Mouse (Mus musculus) neural tube, embryonic 11.5 days (tissue): ENCODE data around the gene Nup160. TPM values are rescaled to one million over a fixed set of nuclear protein-coding genes. Genes with fewer than 3 reads are reported as not detected.

Experiments used
- ATAC-seq: fragments of 200-750 bp; cut with Nextera tagmentation; 2 replicates; pipeline ENCODE4 v1.8.0; 2017; ENCODE audit warnings: moderate number of reproducible peaks, mild to moderate bottlenecking, moderate TSS enrichment, moderate library complexity; ENCODE audit not compliant: insufficient read depth, low FRiP score, low TSS enrichment
- DNase-seq: peaks from one replicate; pipeline ENCODE4 v3.0.0-alpha.2; 2015; ENCODE audit warnings: low spot score
- H3K27ac ChIP-seq: fragments of 300-500 bp; sonication (generic); 2 replicates; pipeline ENCODE4 v1.5.1; 2014; ENCODE audit warnings: low read depth, mild to moderate bottlenecking, low read length
- H3K27me3 ChIP-seq: fragments of 300-500 bp; sonication (generic); 2 replicates; pipeline ENCODE4 v1.6.1; 2014; ENCODE audit warnings: mild to moderate bottlenecking, low read length, mixed read lengths; ENCODE audit not compliant: control insufficient read depth, insufficient read depth
- H3K36me3 ChIP-seq: fragments of 300-500 bp; sonication (generic); 2 replicates; pipeline ENCODE4 v1.6.1; 2014; ENCODE audit warnings: mild to moderate bottlenecking, low read length, moderate library complexity, mixed read lengths; ENCODE audit not compliant: control insufficient read depth, insufficient read depth
- H3K4me1 ChIP-seq: fragments of 300-500 bp; sonication (generic); 2 replicates; pipeline ENCODE4 v1.6.1; 2014; ENCODE audit warnings: low read length, mixed read lengths; ENCODE audit not compliant: control insufficient read depth, insufficient read depth
- H3K4me2 ChIP-seq: fragments of 300-500 bp; sonication (generic); 2 replicates; pipeline ENCODE4 v1.6.1; 2014; ENCODE audit warnings: low read depth, mild to moderate bottlenecking, moderate library complexity
- H3K4me3 ChIP-seq: fragments of 300-500 bp; sonication (generic); 2 replicates; pipeline ENCODE4 v1.5.1; 2014; ENCODE audit warnings: low read depth, low read length
- H3K9ac ChIP-seq: fragments of 300-500 bp; sonication (generic); 2 replicates; pipeline ENCODE4 v1.6.1; 2014; ENCODE audit warnings: mild to moderate bottlenecking, low read length
- H3K9me3 ChIP-seq: fragments of 300-500 bp; sonication (generic); 2 replicates; pipeline ENCODE4 v1.6.1; 2016; ENCODE audit warnings: low read length; ENCODE audit not compliant: control insufficient read depth
- WGBS: fragments of 180-500 bp; shearing (Covaris S2); extraction: QIAGEN DNeasy Blood & Tissue Kit; methylation state at CpG from one replicate; pipeline ENCODE4 v1.1.7; 2014; 5-methylcytosine and 5-hydroxymethylcytosine counted together
- polyA plus RNA-seq: library from polyadenylated mRNA; unstranded; fragments of >200 nt; fragmentation: Nextera tagmentation; extraction: Ambion mirVana; gene quantifications from 2 replicates; pipeline ENCODE4 v1.2.1, GENCODE M21; 2014

Gene Nup160
- 61.0 and 64.0 TPM in 2 replicates for polyA plus RNA-seq

DNA sequence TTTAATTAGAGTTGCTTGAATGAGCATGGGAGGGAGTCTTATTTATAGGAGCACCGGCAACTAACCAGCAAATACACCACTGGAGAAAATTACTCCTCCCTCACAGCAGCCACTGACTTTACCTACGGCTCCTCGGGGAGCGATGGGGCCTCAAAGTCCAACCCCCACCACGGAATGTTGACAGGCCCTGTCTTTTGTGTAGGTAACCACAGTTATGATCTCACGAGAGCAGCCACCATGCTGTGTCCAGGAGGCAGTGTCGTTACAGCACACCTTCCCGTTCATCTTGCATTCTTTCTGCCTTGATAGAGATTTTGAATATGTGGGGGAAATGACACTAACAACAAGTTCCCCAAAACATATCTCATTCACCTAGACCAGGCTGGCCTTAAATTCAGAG is at the start of gene Nup160:
Gene Nup160 (plus strand): TSS at position 209 of the 400 bp plus-strand sequence.
- ATAC-seq (no peak), DNase-seq (no peak)
- H3K4me1 ChIP-seq, result peaks cover 5% of the 10 kb centered on the region; the same call in 1 of the 2 replicates
- 0 out of 2 replicates have a peak, but pooled peaks cover 2% of the 10 kb centered on the region for H3K36me3 ChIP-seq
- no peak within 1 kb of the TSS for H3K27ac ChIP-seq
- WGBS, result 81% methylated on average over 8 of the region's 8 CpGs
- H3K27me3 ChIP-seq, result no peaks in the 10 kb centered on the region
- no peak within 1 kb of the TSS for H3K4me2 ChIP-seq
- no peak within 1 kb of the TSS for H3K9ac ChIP-seq
- H3K4me3 ChIP-seq, result no peak within 1 kb of the TSS
- H3K9me3 ChIP-seq, result no peaks in the 10 kb centered on the region

DNA sequence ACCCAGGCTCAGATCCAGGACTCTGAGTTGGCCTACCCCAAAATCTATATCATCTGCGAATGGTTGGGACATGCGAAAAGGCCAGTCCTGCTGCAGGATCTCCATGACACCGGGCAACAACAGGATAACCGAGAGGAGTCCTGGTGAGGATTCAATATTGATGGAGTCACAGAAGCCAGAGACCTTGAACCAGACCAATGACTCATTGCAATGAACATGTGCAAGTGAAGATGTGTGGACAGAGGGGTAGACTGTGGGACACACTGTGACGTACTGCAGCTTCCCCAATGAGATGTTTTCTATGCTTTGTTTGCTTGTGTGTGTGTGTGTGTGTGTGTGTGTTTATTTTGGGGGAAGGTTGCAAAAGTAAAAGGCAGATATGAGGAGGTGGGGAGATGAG is 48.8 kb upstream of the Nup160 start:
- Histone ChIP-seq H3K4me3 (no peak overlapping the region), H3K4me1 (no peaks in the 10 kb centered on the region), H3K36me3 (no peaks in the 10 kb centered on the region), H3K27ac (no peak overlapping the region), H3K27me3 (no peaks in the 10 kb centered on the region), H3K9me3 (no peaks in the 10 kb centered on the region), H3K4me2 (no peak overlapping the region), H3K9ac (no peak overlapping the region)
- 90% methylated on average over 5 of the region's 5 CpGs for WGBS
- no peak for ATAC-seq
- DNase-seq, result no peak

GRCm38 (mm10) chr2:90629552-90629951 is 47.5 kb upstream of the Nup160 start:
- no peak for ATAC-seq
- Histone ChIP-seq H3K4me2 (no peak overlapping the region), H3K36me3 (no peaks in the 10 kb centered on the region), H3K9ac (no peak overlapping the region), H3K9me3 (no peaks in the 10 kb centered on the region), H3K27me3 (no peaks in the 10 kb centered on the region), H3K4me3 (no peak overlapping the region), H3K4me1 (no peaks in the 10 kb centered on the region), H3K27ac (no peak overlapping the region)
- WGBS, result 35% methylated on average over 2 of the region's 2 CpGs
- DNase-seq, result no peak

- Histone ChIP-seq H3K4me1 (no peaks in the 10 kb centered on the region), H3K4me3 (no peak overlapping the region), H3K27me3 (no peaks in the 10 kb centered on the region), H3K27ac (no peak overlapping the region), H3K9me3 (no peaks in the 10 kb centered on the region), H3K4me2 (no peak overlapping the region), H3K36me3 (no peaks in the 10 kb centered on the region), H3K9ac (no peak overlapping the region)
- DNase-seq, result no peak
- ATAC-seq, result no peak
- WGBS, result 81% methylated on average over 16 of the region's 16 CpGs
Observed at GRCm38 (mm10) chr2:90631938-90632733, 44.9 kb upstream of the Nup160 start.

DNA sequence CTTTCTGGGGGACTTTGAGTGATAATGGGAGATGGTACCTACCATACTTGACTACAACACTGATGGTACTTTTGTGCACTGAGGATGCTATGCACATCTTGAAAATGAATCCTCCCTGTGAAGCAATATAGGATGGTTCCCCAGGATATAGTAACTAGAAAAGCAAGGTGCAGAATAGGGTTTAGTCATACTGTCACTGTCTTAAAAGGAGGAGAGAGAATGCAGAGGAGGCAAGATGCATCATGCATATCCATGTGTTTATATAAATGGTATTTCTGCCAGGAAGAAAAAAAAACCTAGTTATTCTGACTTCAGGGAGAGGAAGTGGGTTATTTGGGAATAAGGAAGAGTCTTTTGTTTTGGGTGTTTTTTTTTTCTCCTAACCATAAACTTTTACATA is 42.3 kb upstream of the Nup160 start:
- no peak for DNase-seq
- H3K36me3 ChIP-seq, result no peaks in the 10 kb centered on the region
- no peaks in the 10 kb centered on the region for H3K9me3 ChIP-seq
- H3K9ac ChIP-seq, result no peak overlapping the region
- no peak overlapping the region for H3K4me3 ChIP-seq
- no peak overlapping the region for H3K4me2 ChIP-seq
- no peak overlapping the region for H3K27ac ChIP-seq
- H3K27me3 ChIP-seq, result no peaks in the 10 kb centered on the region
- no peaks in the 10 kb centered on the region for H3K4me1 ChIP-seq
- ATAC-seq, result no peak

DNA sequence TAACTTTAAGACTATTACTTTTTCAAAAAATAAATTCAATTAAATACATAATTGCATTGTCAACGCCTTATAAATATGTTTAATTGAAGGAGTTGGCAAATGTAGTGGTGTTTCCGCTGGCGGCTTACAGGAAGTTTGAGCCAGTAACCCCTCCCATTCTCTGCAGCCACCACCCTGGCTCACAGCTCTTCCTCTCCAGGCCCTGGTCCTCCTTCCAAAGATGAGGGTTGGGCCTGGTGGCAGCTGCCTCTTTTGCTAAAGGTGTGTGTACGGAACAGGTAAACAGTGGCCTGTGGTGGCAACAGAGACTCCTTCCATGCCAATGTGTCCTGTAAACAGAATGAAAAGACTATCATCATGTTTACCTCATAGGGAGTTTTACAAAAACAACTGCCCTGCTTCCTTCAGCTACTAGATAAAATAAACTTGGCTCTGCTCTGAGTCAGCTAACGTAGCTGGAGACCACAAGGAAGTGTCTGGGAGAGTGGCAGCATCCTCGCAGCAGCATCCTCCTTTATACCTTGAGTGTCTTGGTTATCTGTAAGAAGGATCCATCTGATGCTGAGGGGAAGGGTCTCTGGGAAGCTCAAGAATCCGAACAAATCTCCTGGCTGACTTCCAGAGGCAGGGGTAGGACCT is 41.8 kb upstream of the Nup160 start:
- DNase-seq (no peak), ATAC-seq (no peak)
- no peak overlapping the region for H3K9ac ChIP-seq
- no peaks in the 10 kb centered on the region for H3K36me3 ChIP-seq
- WGBS, result 87% methylated on average over 7 of the region's 7 CpGs
- no peaks in the 10 kb centered on the region for H3K4me1 ChIP-seq
- no peak overlapping the region for H3K4me3 ChIP-seq
- H3K27me3 ChIP-seq, result no peaks in the 10 kb centered on the region
- no peak overlapping the region for H3K4me2 ChIP-seq
- no peaks in the 10 kb centered on the region for H3K9me3 ChIP-seq
- H3K27ac ChIP-seq, result no peak overlapping the region

DNA sequence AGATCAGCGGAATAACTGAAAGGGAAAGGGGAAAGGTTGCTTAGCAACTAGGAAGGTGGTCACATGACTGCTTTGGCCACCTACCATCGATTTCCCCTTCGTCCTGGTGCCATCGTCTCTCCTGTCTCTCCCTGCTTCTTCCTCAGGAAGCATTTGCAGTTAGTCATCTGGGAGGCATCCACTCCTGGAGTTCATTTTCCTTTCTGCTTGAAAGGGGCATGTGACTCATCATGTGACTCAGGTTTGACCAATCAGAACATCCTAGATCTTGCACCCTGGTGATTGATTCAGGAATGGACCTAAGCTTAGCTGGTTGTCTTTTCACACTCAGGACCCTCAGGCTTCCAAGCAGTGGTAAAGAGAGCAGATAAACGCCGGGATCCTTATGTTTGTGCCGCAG is 40.2 kb upstream of the Nup160 start:
- whole genome bisulfite sequencing, result 91% methylated on average over 7 of the region's 7 CpGs
- Histone ChIP-seq H3K36me3 (no peaks in the 10 kb centered on the region), H3K9me3 (no peaks in the 10 kb centered on the region), H3K9ac (no peak overlapping the region), H3K27ac (no peak overlapping the region), H3K4me3 (no peak overlapping the region), H3K27me3 (no peaks in the 10 kb centered on the region), H3K4me2 (no peak overlapping the region), H3K4me1 (no peaks in the 10 kb centered on the region)
- no peak for DNase-seq
- ATAC-seq, result no peak

- ATAC-seq (no peak), DNase-seq (no peak)
- H3K4me1 ChIP-seq, result no peaks in the 10 kb centered on the region
- no peaks in the 10 kb centered on the region for H3K9me3 ChIP-seq
- 89% methylated on average over 8 of the region's 8 CpGs for WGBS
- no peaks in the 10 kb centered on the region for H3K27me3 ChIP-seq
- H3K36me3 ChIP-seq, result no peaks in the 10 kb centered on the region
- no peak overlapping the region for H3K4me3 ChIP-seq
- no peak overlapping the region for H3K4me2 ChIP-seq
- no peak overlapping the region for H3K27ac ChIP-seq
- no peak overlapping the region for H3K9ac ChIP-seq
Observed at GRCm38 (mm10) chr2:90638986-90639746, 37.8 kb upstream of the Nup160 start.
